Mouse (Mus musculus) large intestine, adult 2 months (tissue): ENCODE data around the gene Csf3. TPM values are rescaled to one million over a fixed set of nuclear protein-coding genes. Genes with fewer than 3 reads are reported as not detected.

Source experiments
- DNase-seq: peaks from one replicate; pipeline ENCODE4 v3.0.0-alpha.2; 2012; ENCODE audit warnings: low read depth, low spot score
- WGBS: fragments of 180-500 bp; shearing (Covaris S2); methylation state at CpG from one replicate; pipeline ENCODE4 v1.1.7; 2018; 5-methylcytosine and 5-hydroxymethylcytosine counted together
- polyA plus RNA-seq: library from polyadenylated mRNA; depleted of rRNA; stranded (reverse); fragments of >200 nt; gene quantifications from 2 replicates; pipeline ENCODE4 v1.2.3, GENCODE M21; 2012; rRNA removed

Csf3 gene
- polyA plus RNA-seq, 1 experiment: not detected

DNA sequence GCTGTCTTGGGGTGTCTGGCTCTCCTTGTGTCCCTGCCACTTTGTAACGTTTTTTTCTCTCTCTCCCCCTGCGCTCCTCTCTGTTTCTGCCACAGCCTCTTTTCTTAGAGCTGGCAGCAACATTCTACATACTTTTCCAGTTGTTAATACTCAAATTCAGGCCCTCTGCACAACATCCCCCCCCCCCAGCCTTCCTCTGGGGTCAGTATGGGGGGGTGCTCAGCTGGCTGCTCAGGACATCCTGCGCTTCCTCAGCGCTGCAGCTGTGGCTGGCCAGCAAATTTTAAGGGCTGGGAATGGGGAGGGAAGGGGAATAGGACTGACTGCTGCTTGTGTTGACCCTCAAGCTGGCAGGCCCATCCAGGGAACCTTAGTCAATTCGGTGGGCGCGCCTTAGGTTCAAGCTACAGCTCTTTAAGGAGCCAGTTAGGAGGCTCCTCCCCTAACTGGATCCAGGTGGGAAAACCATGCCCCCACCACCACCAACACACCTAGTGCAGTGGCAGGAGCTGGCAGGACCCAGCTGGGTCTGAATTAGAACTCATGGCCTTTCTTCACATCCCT, 43.5 kb downstream of the Csf3 start:
- no peak for DNase-seq
- WGBS: 37% methylated on average over 7 of the region's 7 CpGs

DNA sequence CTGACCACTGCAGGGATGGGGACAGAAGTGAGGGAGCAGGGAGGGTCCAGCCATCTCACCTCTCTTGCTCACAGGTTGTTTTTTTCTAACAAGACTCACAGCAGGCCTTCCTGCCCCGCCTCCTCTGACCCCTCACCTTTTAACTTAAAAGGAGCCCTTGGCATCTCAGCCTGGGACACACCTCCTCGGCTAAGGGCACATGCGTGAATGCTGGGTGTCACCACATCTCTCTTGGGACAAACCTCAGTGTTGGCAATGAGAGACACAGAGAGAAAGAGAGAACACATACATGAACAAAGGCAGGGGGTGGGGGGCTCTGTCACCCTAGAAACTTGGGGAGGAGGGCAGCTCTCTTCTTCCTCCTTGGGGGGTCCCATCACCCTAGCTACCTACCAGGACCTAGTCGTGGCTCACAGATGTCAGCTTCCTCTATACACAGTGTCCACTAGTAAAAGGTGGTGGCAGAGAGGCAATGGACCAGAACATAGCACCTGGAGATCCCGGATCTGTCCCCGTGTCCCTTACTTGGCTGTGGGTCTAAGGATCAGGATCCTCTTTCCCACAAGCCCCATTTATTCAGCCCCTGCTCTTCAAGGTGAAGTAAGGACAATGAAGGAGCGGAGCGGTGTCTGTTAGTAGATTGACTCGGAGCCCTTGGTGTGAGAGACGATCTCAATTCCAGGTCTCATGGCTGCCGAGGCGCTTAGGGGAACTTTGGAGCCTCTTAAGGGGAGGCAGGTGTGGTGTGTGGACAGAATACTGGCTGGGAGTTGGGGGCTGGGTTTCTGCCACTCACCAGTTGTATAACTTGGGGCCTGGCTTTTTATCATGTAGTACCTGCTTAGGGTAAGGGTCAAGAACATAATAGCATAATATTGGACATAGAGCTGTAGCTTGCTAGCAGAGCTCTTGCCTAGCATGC, 45.1 kb downstream of the Csf3 start:
- no peak for DNase-seq
- WGBS: 25% methylated on average over 12 of the region's 12 CpGs

DNA sequence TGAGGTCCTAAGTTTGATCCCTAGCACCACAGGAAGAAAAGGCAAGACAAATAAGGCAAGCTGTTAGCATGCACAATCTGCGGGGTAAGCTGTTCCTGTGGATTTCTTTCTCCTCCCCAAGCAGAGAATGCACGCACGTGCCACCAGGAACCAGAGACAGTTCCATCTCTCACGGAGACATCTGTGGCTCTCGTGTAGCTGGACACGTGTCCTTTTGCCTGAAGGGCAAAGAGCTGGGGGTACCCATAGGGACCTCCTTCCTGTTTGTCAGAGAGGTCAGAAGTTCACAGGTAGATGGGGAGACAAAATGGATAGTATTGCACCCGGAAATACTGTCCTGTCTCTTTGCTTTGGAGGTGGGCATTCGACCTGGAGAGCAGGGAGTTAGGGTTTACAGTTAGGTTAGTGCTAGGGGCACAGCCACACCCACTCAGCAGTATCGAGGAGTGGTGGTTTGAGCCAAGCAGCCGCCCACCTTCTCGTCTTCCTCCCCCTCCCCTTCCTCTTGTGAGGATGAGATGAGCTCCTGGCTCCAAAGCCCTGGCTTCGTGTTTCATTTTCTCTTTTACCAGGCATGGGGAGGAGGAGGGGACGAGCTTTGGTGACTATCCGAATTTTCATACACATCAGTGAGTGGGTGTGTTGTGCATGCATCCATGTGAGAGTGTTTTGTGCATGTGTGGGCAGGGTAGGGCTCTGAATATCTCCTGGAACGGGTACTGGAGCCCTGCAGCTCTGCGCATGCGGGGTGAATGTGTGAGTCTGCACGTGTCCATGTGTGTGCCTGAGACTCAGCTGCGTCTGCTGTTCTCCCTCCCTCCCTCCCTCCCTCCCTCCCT, 46.0 kb downstream of the Csf3 start:
- 3% methylated on average over 19 of the region's 19 CpGs for WGBS

DNA sequence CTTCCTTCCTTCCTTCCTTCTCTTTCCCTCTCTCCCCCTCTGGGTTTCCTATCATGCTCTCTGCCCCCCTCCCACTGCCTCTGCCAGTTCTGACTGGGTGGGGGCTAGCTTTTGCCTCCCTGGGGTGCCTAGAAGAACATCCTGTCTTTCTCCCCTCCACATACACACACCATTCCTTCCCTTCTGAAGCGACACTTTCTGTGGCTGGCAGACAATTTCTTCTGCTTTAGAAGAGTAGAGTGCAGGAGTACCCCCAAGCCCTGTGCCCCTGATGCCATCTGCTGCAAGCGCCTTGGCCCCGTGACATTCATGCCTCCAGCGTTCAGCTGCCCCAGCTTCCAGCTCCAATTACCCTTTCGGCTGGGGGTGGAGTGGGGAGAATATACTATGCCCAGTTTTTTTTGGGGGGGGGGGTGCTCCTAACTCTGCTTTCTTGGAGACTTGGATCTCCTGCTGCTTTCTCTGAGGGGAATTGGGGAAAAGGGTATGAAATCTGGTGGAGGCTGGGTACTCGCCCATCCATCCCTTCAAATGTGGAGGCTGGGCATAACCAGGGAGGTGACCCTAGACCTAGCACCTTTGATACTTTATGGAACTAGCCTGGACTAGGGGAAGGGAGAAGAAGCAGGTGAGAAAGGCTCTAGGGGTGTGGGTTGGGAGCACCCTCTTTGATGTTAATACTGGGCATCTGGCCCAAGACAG, 46.9 kb downstream of the Csf3 start:
- 12% methylated on average over 6 of the region's 6 CpGs for WGBS
- DNase-seq: no peak

More for the DNA sequence above, 46.0 kb downstream of the Csf3 start:
- DNase-seq: no peak

DNA sequence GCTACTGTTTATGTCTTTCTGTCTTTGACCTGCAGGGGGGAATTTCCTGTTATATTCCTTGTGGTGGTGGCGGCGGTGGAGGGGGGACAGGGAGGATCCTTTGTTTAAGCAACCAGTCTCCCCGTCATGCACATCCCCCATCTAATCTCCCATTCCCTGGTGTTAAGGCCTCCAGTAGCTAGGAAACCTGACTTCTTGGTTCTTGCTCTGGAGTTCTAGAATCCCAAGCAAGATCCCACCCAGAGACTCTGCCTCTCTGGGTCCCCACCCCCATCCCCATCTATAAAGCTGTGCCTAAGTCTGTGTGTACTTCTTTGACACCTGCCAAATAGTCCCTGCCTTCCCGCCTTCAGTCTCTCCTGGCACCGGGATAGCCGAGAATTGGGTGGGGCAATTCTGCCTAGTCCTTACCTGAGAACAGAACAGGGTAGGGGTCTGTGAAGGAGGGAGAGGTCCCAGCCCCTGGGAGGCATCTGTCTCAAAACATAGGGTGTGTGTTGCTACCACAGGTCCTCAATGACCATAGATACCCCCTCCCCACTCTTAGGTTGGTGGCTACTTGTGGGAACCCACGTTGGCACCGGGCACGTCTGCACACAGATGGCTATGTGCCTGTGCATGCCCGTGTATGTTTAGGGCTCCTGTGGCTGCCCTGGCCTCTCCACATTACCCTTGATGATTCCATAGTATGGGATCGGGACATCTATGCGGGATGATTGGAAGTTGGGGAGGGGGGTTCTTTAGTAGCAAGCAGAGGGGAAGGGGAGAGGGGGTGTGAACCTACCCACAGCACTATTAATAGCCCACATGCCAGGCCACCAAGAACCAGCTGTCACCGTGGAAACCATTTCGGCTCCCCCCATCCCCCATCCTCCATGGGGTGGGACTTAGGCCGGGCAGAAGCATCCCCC, 47.7 kb downstream of the Csf3 start:
- WGBS: 17% methylated on average over 15 of the region's 15 CpGs
- DNase-seq: no peak

DNA sequence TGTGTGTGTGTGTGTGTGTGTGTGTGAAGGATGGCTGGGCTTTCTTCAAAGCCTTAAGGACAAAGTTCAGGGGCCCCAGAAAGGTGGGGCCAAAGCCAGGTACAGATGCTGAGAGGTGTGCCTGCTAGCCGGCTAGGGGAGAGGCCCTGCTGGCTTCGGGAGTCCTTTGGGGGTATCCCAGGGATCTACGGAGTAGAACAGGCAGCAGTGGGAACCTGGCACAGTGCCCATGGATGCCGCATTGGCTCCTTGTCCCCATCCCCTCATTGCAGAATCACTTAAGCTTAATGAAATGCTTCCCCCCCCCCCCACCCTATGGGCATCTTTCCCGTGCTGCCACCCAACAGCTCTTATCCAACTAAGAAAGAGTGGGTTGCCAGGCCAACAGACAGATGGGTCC, 48.7 kb downstream of the Csf3 start:
- WGBS: 17% methylated on average over 5 of the region's 5 CpGs
- no peak for DNase-seq

DNA sequence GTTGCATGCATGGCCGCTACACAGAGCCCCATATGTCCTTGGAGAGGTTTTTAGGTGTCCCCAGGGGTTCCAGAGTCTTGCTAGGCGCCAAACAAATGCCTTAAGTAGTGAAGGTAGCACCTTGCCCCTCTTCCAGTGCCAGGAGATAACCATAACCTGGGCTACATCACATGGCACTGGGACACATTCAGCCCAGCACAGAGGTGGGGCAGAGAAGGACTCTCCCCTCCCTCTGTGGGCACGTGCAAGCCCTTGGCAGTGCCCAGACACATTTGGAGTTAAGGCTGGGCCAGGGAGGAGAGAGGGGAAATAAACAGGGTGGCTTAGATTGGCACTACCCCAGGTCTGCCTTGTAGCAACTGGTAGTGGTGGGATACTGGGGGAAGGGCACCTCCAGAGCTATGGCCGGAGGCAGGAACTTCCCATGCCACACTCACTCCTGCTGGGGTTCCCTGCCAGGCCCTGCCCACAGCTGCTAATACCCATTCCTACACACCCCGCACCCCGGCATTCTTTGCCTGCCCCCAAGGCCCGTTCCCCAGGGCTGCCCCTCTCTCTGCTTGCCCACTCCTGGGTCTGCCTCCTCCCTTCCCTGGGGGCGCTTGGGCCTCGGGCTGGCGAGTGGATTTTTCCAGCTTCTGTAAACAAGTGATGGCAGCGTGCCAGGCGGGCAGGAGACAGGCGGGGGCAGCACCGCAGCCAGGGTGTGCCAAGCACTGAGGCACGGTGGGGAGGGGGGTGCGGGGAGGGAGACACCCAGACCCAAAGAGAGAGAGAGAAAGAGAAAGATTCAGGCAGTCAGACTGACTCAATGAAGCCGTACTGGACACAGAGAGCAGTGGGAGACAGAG, 49.5 kb downstream of the Csf3 start:
- WGBS: 7% methylated on average over 17 of the region's 17 CpGs
- DNase-seq: no peak

DNA sequence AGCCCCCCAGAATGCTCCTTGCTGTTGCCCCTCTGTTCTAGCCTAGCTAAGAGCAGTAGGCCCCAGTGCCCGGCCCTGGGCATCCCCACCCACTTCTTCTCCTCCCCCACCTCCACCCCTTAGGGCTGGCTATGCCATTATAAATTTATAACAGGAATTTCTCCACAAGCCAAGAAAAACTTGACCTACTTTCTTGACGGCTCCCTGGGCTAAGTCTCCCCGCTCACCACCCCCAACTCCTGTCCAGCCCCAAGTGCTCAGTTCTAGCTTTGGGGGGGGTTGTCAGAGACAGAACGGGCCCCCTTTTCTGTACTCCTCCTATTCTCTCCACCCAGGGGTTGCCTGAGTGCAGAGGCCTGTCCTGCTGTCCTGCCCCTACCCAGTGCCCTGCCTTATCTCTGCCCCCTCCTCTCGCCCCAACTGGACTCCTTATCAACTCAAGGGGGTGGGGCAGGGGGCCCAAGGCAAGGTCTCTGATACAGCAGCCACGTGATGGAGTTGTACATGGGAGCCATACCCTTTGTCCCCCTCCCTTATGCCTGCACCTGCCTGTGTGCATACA, 50.2 kb downstream of the Csf3 start:
- WGBS: 8% methylated on average over 6 of the region's 6 CpGs
- DNase-seq: no peak

DNA sequence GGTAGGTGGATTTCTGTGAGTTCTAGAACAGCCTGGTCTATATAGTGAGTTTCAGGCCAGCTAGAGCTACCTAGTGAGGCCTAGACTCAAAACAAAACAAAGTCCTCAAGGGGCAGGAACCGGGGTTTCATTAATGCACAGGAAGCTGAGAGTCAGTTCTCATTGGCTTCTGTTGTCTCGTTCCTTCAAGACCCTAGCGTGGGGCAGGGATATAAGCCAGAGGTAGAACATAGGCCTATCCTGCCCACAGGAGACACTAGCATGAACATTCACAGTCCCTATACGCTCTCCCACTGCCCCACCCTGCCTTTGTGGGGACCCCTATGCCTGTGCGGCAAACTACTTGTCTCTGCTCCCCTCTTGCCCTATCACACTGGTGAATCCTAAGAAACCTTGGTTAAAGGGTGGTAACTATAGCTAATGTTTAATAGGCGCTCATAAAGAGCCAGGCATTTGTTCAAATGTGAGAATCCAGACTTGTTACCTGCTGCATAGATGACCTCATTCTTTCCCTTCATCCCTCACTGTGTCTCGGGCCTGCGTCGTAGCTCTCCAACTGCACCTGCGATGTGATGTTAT, 51.6 kb downstream of the Csf3 start:
- no peak for DNase-seq
- WGBS: 36% methylated on average over 10 of the region's 10 CpGs

Other genes with a start within 250 kb of the Csf3 start
- 8.1 and 15.1 TPM in 2 replicates for gene Ikzf3, start 155.2 kb upstream of the Csf3 start, polyA plus RNA-seq
- gene Zpbp2, start 150.2 kb upstream of the Csf3 start, polyA plus RNA-seq: 0.31 and 0.78 TPM in 2 replicates
- 45.7 and 70.2 TPM in 2 replicates for gene Ormdl3, start 113.9 kb upstream of the Csf3 start, polyA plus RNA-seq
- not detected in 2 replicates for gene Lrrc3c, start 103.0 kb upstream of the Csf3 start, polyA plus RNA-seq
- gene Gm12355, start 75.6 kb upstream of the Csf3 start, polyA plus RNA-seq: not detected in 2 replicates
- not detected in 2 replicates for gene Gsdma3, start 74.9 kb upstream of the Csf3 start, polyA plus RNA-seq
- 0.89 and 1.8 TPM in 2 replicates for gene Gsdma2, start 54.5 kb upstream of the Csf3 start, polyA plus RNA-seq
- gene Gsdma, start 36.9 kb upstream of the Csf3 start, polyA plus RNA-seq: 0.41 and 0.51 TPM in 2 replicates
- gene Psmd3, start 18.7 kb upstream of the Csf3 start, polyA plus RNA-seq: 186 and 196 TPM in 2 replicates
- 43.2 and 50.8 TPM in 2 replicates for gene Med24, start 28.2 kb downstream of the Csf3 start, polyA plus RNA-seq
- gene Thra, start 39.4 kb downstream of the Csf3 start, polyA plus RNA-seq: 55.9 and 83.8 TPM in 2 replicates
- 32.0 and 71.6 TPM in 2 replicates for gene Nr1d1, start 74.1 kb downstream of the Csf3 start, polyA plus RNA-seq
- 22.1 and 32.3 TPM in 2 replicates for gene Msl1, start 94.3 kb downstream of the Csf3 start, polyA plus RNA-seq
- 21.1 and 23.8 TPM in 2 replicates for gene Casc3, start 103.6 kb downstream of the Csf3 start, polyA plus RNA-seq
- gene Rapgefl1, start 135.5 kb downstream of the Csf3 start, polyA plus RNA-seq: 29.2 and 37.4 TPM in 2 replicates
- 9.9 and 13.8 TPM in 2 replicates for gene Wipf2, start 162.4 kb downstream of the Csf3 start, polyA plus RNA-seq
- gene Cdc6, start 206.5 kb downstream of the Csf3 start, polyA plus RNA-seq: 2.4 and 2.7 TPM in 2 replicates
- gene Rara, start 226.6 kb downstream of the Csf3 start, polyA plus RNA-seq: 24.8 and 31.8 TPM in 2 replicates